ENCODE assay signal across 13 mouse cellular contexts in the genomic region with DNA sequence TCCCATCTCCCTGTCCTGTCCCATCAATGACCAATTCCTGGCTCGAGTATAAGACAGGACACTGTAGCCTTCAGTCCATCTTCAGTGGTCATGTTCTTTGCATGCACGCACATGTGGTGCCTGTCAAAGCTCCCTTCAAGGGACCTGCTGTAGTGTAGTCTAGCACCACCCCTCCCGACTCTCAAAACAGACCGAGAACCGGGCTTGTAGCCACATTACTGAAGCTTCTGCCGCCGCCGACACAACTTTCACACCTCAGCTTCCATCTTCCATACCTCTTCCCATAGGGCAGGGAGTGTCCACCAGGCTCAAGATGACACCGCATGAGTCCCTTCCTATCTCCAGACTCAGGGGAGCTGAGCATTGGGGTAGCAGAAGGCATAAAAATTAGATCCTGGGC. TPM values are rescaled to one million over a fixed set of nuclear protein-coding genes. Genes with fewer than 3 reads are reported as not detected.
"Had no signal": no experiment of that assay in that cellular context is flagged by ENCODE, and none has a peak within 500 bp of the region (broad histone marks: within the 10 kb centered on the region; RNA-seq: fewer than 3 reads in every experiment).

No protein-coding gene starts in this region.

- H3K27ac ChIP-seq: midbrain, embryonic 10.5 days; midbrain, embryonic 12.5 days had no signal

- DNase-seq: lung, adult 18-20 months; lung, postnatal 10 days; lung, postnatal 4 days; thymus, adult 18-20 months; thymus, postnatal 14 days; thymus, postnatal 36 days had no signal

- H3K4me3 ChIP-seq: midbrain, embryonic 10.5 days; midbrain, embryonic 12.5 days; myocyte; neural tube, embryonic 13.5 days; neural tube, embryonic 15.5 days had no signal

RNA-seq across cellular contexts. Expression of gene 1700022I11Rik, which starts 25.2 kb away (rescaled TPM):
- total RNA-seq: megakaryocyte, adult 5-6 weeks had no signal

RNA-seq across cellular contexts. Expression of gene Phf24, which starts 27.7 kb away (rescaled TPM):
- total RNA-seq: megakaryocyte, adult 5-6 weeks; megakaryocyte-erythroid progenitor cell, adult 5-6 weeks had no signal
